Mouse (Mus musculus): ENCODE results near the gene Agbl4.

The Agbl4 gene

GRCm38 (mm10) chr4:111502965-111503727, 1105.7 kb downstream of the Agbl4 start:
- DNase-seq, result no peak

GRCm38 (mm10) chr4:111504952-111505351, 1107.5 kb downstream of the Agbl4 start:
- no peak for DNase-seq

GRCm38 (mm10) chr4:111510129-111510528, 1112.7 kb downstream of the Agbl4 start:
- peak; percentile 15 to 23 for DNase-seq

GRCm38 (mm10) chr4:111513921-111514320, 1116.5 kb downstream of the Agbl4 start:
- no peak for DNase-seq

GRCm38 (mm10) chr4:111516136-111516535, 1118.7 kb downstream of the Agbl4 start:
- DNase-seq, result no peak

- no peak for DNase-seq
These were observed 1119.8 kb downstream of the Agbl4 start for GRCm38 (mm10) chr4:111517063-111517792.

GRCm38 (mm10) chr4:111518191-111518590, 1120.7 kb downstream of the Agbl4 start:
- no peak for DNase-seq

- DNase-seq, result no peak
These were observed 1121.8 kb downstream of the Agbl4 start for GRCm38 (mm10) chr4:111519267-111519666.

- no peak for DNase-seq
These were observed 1122.5 kb downstream of the Agbl4 start for GRCm38 (mm10) chr4:111520006-111520405.

GRCm38 (mm10) chr4:111522974-111523373, 1125.5 kb downstream of the Agbl4 start:
- no peak for DNase-seq

GRCm38 (mm10) chr4:111528961-111529360, 1131.5 kb downstream of the Agbl4 start:
- no peak for DNase-seq

- DNase-seq, result no peak
These were observed 1132.5 kb downstream of the Agbl4 start for GRCm38 (mm10) chr4:111529996-111530395.

GRCm38 (mm10) chr4:111530537-111530936, 1133.1 kb downstream of the Agbl4 start:
- no peak for DNase-seq

GRCm38 (mm10) chr4:111544684-111545083, 1147.2 kb downstream of the Agbl4 start:
- DNase-seq, result no peak

GRCm38 (mm10) chr4:111546009-111546408, 1148.5 kb downstream of the Agbl4 start:
- peak; percentile 26 to 31 for DNase-seq

- peak; percentile 58 to 65 for DNase-seq
These were observed 1158.0 kb downstream of the Agbl4 start for GRCm38 (mm10) chr4:111555426-111555825.

- no peak for DNase-seq
These were observed 1179.8 kb downstream of the Agbl4 start for GRCm38 (mm10) chr4:111577087-111577773.

- no peak for DNase-seq
These were observed 1181.8 kb downstream of the Agbl4 start for GRCm38 (mm10) chr4:111579115-111579862.

GRCm38 (mm10) chr4:111579863-111580224, 1182.4 kb downstream of the Agbl4 start:
- no peak for DNase-seq

- no peak for DNase-seq
These were observed 1182.8 kb downstream of the Agbl4 start for GRCm38 (mm10) chr4:111580239-111580638.

GRCm38 (mm10) chr4:111583562-111584237, 1186.2 kb downstream of the Agbl4 start:
- no peak for DNase-seq

- no peak for DNase-seq
These were observed 1186.8 kb downstream of the Agbl4 start for GRCm38 (mm10) chr4:111584286-111584685.
